Mouse (Mus musculus): ENCODE measurements at regions not wholly inside any gene's neighbourhood (a gene's known extent, or its start where the extent isn't known, plus 50 kb on each side); places are given as distances from the start of the nearest gene placed in this dataset.

DNA sequence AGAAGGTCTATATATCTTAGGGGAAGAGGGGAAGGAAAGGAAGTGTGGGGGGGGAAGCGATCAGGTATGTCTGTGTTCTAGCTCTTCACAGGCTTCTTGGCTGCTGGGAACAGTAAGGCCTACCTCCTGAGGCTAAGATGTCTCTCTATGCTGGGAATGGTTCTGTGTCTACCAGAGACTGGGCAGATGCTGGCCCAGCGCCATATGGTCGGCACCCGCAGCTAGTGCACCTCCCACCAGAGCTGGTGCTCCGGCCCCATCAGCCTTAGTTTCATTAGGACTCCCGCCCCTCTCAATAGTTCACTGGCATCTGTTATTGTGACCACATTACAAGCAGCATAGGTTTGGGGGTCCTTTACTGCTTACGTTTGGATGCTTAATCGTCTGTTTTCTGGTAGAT lies 171.6 kb downstream of the Maf start:
- TF ChIP-seq POLR2A (IDR thresholded peaks at IDR 0.05; ENCODE audit: insufficient read depth, low read depth, low read length), result no peak
- TF ChIP-seq CTCF (IDR thresholded peaks at IDR 0.05; ENCODE audit: insufficient read depth, low read depth, low read length), result no peak
